Mouse (Mus musculus): ENCODE results near the gene Zbtb44. TPM values are rescaled to one million over a fixed set of nuclear protein-coding genes. Genes with fewer than 3 reads are reported as not detected.

Zbtb44 gene
- total RNA-seq, 2 experiments from 2014 or later: 60.5 to 60.8 TPM

GRCm38 (mm10) chr9:31058723-31059122, 28.3 kb downstream of the Zbtb44 start:
- DNase-seq (ENCODE audit: low spot score in 2 of 2): no peak

DNA sequence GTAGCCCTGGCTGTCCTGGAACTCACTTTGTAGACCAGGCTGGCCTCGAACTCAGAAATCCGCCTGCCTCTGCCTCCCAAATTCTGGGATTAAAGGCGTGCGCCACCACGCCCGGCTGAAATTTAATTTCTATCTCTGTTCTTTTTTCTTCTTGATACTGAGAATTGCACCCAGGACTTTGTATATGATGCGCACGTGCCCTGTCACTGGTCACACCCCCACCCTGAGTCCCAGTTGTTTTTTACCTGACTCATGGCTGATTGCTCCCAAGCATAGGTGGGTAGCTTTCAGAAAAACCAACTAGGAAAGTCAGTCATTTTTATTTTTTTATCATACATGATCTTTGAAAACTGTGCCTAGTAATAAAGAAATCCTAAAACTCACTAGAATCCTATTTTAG, 40.3 kb downstream of the Zbtb44 start:
- DNase-seq (ENCODE audit: low spot score in 2 of 2): no peak

- no peak for DNase-seq (ENCODE audit: low spot score in 2 of 2)
Measured at GRCm38 (mm10) chr9:31072256-31072655, 41.8 kb downstream of the Zbtb44 start.

- DNase-seq (ENCODE audit: low spot score in 2 of 2): no peak
Measured at GRCm38 (mm10) chr9:31073797-31074196, 43.4 kb downstream of the Zbtb44 start.

DNA sequence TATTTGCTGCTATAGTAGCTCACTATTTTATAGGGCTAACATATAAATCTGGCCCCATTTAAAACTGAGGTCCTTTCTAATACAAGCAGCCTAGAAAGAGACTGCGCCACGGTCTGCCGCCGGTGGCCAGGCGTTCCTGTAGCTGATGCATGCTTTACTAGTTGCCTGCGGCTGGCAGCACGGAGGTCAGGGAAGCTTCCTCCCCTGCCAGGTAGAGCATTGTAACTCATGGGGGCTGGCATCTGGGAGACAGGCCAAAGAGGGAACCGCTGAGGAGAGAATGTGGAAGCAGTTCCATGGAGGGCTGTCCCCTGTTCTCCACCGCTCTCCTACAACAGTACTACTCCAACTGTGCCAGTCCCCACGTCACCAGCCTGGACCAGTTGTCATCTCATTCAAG, 44.4 kb downstream of the Zbtb44 start:
- no peak for DNase-seq (ENCODE audit: low spot score in 2 of 2)

GRCm38 (mm10) chr9:31080726-31081125, 50.3 kb downstream of the Zbtb44 start:
- no peak for DNase-seq (ENCODE audit: low spot score in 2 of 2)

GRCm38 (mm10) chr9:31082054-31082666, 51.7 kb downstream of the Zbtb44 start:
- peak in 1 of 2 experiments; percentile 64 for DNase-seq (ENCODE audit: low spot score in 2 of 2)

DNA sequence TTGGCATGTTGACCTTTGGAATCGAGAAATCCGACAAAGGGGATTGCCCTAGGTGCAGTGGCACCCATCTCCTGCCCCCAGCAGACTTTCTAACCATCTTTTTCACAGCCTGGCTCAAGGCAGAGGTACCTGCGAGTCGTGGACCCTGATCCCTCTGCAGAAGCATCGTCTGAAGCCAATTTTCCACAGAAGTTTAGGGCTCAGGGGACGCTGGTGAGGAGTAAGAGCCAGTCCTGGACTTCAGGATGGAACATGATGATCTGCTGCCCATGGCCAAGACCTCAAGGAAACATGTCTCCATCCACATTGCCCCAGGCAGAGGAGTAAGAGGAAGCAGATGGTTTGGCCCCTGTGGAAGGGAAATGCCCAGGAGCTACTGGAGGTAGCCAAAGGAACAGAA, 52.3 kb downstream of the Zbtb44 start:
- DNase-seq (ENCODE audit: low spot score in 2 of 2): no peak

DNA sequence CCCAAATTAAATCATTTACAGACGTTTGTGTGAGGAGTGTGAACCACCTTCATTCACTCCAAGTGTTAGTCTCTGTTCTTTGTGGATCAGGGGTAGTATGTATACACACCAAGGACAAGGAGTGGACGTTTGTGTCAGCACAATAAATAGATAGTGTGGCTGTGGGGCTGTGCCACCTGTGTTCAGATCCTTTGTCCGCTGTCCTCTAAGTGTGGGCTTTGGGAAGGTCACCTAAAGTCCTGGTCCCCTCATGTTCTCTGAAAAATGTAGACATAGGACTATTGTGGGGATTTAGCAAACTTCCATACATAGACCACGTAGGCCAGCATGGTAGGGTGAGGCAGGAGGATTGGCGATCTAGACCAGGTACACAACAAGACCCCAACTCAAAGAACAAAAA, 55.1 kb downstream of the Zbtb44 start:
- no peak for DNase-seq (ENCODE audit: low spot score in 2 of 2)

DNA sequence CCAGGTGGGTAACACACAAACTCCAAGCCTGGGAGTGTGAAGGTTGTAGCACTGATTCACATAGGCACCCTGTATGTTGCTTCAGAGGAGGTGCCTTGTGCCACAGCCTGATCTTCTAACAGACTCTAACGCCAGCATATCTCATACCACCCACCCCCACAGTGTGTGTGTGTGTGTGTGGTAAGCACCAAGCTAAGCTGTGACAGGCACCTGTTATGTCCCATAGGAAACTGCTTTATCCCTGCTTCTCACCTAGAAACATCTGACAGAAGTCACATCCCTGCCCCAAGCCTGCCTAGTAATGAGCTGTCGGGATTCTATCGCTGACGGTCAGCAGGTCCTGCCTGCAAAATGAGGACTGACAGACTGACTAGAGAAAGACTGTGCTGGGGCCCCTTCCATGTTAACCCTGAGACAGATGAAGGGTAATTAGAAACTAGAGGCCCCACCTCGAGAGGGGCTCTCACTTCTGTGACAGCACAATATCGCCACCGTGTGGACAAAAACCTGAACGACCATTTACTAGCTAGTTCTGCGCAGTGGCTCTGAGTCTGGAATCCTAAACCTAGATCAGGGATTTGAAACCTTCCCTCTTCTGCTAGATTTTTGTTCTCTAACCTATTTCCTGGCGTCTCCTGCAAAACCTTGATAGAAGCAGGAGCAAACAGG, 55.8 kb downstream of the Zbtb44 start:
- DNase-seq (ENCODE audit: low spot score in 2 of 2): peak in 1 of 2 experiments; percentile 41

DNA sequence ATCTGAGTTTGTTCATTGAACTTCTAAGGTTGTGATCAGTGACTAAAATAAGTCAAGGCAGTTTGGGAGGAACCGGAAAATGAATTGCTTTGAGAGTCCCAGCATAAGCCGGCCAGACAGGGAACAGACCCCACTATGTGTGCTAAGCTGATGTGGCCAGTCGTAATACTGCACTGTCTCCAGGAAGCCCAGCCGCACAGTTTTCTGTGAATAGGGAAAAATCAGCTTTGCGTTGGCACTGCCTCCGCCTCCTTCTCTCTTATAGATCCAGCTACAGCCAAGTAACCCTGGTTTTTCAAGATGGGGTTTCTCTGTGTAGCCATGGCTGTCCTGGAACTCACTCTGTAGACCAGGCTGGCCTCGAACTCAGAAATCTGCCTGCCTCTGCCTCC, 56.3 kb downstream of the Zbtb44 start:
- no peak for DNase-seq (ENCODE audit: low spot score in 2 of 2)

GRCm38 (mm10) chr9:31087466-31087865, 57.0 kb downstream of the Zbtb44 start:
- no peak for DNase-seq (ENCODE audit: low spot score in 2 of 2)

- DNase-seq (ENCODE audit: low spot score in 2 of 2): no peak
Measured at GRCm38 (mm10) chr9:31088116-31088515, 57.7 kb downstream of the Zbtb44 start.

DNA sequence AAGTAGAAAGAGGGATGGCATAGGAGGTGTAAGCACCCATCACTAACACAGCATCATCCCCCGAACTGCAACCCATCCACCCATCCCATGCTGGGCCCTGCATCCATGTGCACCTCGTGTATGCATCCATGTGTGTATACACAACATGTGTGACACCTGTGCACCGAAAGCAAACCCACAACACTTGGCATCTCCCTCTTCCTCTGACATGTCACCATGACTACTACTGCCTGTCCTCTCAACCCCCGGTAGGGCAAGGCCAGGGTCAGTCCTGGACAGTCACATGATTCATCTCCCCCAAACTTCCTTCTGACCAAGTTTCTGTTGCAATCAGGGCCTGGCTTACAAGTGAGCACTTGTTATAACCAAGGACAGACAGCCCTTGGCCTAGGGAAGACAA, 58.4 kb downstream of the Zbtb44 start:
- DNase-seq (ENCODE audit: low spot score in 2 of 2): no peak

GRCm38 (mm10) chr9:31089541-31089940, 59.1 kb downstream of the Zbtb44 start:
- no peak for DNase-seq (ENCODE audit: low spot score in 2 of 2)

DNA sequence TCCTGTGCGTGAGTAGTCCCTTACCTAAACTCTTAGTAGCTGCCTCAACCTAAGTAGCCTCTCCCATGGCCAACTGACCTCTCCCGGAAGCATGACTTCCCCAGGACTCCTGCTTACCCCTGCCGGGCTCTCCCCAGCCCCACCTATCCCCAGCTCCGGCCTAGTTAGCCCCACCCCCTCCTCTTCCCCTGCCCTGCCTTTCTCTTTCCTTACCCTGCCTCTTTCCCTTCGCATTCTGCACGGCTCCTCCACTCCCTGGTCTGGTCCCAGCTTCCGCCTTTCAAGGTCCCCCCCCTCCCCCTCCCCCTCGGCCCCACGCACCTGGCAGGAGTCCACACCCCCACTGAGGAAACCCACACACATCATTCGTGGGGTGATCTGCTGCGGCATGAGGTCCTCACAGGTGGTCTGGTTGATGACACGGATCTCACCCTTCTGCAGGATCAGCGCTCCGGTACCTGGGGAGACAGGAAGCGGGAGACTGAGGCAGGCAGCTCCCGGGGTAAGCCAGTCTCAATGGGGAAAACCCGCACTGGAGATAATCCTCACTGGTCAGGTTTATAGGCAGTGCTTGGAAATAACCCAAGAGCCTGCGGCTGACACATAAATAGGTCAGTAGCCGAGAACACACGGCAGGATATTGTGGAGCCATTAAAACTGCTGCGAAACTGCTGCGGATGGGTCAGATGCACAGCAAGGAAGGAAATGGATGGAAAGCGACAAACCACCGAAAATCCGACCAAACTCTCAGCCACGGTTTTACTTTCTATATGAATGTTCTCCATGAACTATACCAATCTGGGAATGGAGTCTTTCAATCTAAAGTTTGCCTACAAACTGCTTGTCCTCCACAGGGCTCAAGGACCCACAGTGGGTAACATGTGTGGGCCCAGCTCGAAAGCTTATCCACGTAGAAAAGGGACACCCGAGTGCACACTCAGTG, 59.9 kb downstream of the Zbtb44 start:
- DNase-seq (ENCODE audit: low spot score in 2 of 2): no peak

- no peak for DNase-seq (ENCODE audit: low spot score in 2 of 2)
Measured at GRCm38 (mm10) chr9:31091162-31091581, 60.7 kb downstream of the Zbtb44 start.

GRCm38 (mm10) chr9:31092111-31092832, 61.8 kb downstream of the Zbtb44 start:
- DNase-seq (ENCODE audit: low spot score in 2 of 2): no peak

DNA sequence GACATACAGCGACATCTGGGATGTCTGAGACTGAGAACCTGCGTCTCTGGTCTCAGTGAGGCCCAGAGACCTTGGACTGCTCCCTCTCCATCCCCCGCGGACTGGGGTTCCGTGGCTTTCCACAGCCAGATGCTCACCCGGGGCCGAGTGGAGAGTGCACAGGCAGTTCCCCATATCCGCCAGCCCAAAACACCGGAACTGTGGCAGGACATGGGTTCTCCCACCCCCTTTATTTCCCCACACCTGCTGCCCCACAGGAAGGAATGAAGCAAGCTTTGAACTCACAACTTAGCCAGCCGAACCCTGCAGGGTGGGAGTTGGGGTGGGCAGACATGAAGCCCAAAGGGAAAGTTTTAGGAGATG, 62.4 kb downstream of the Zbtb44 start:
- DNase-seq (ENCODE audit: low spot score in 2 of 2): no peak

GRCm38 (mm10) chr9:31097088-31098082, 66.9 kb downstream of the Zbtb44 start:
- DNase-seq (ENCODE audit: low spot score in 2 of 2): no peak

Data from adrenal gland, postnatal 4 days (tissue).